Mouse (Mus musculus): ENCODE measurements around the gene Ctf2. TPM values are rescaled to one million over a fixed set of nuclear protein-coding genes. Genes with fewer than 3 reads are reported as not detected.

Ctf2 gene
- polyA plus RNA-seq (2015; fragmentation: Illumina TruSeq; extraction: RNeasy Lipid Tissue Mini Kit (QIAGEN cat#74804); ENCODE audit: low read depth, low replicate concordance), result not detected

GRCm38 (mm10) chr7:127732066-127732465 lies at the start of gene Ctf2:
Gene Ctf2 (minus strand): TSS chr7:127732166.

DNA sequence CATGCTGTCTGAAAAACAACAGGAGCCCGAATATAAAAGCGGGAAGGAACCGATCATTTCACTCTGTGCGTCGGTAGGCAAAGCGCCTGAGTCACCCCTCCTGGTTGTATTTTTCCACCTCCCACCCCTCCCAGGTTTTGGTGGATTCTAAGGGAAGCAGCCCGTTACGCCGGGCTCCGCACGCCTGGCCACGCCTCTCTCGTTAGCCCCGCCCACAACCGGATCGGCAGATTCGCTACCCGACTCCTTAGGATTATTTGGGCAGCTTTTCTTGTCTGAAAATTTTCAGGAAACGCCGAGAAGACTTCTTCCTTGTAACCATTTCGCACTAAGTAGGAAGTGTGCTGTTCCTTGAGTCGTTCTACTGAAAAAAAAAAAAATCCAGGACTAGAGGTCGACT lies 44.5 kb upstream of the Ctf2 start, which contains the start of gene Setd1a:
TSS of gene Setd1a (plus strand) at position 245 of the 400 bp plus-strand sequence.

GRCm38 (mm10) chr7:127769651-127770038 lies 37.7 kb upstream of the Ctf2 start, which contains the start of gene Orai3:
Gene Orai3 (plus strand): TSS chr7:127769815.

DNA sequence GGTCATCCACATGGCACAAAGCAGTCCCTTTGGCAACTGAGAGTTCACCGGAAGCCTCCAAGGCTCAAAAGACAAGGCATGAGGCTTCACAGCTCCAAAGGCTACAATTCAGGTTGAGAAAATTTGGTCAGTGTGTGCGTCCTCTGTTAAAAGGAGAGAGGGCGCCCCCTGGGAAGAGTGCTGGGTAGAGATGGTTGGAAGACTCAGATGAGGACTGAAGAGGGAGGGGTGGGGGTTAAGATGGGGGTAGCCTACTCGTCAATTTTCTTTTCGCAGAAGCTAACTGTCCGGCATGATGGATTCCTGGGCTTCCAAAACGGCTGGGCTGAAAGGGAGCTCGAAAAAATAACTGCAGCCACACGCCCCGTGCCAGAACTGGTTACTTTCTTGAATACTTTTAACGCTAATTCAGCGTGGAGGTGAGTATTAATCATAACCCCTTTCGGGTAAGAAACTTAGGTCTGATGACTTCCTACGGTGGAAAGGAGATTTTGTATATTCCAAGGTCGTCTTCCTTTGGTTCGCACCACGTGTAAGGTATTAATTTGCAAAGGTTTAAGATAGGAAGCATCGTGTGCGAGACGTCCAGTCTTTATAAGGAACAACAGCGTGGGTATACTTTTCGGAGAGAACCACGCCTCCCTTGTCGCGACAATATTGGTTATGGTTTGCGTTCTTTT lies 12.5 kb upstream of the Ctf2 start, which contains the start of gene Fbxl19:
TSS of gene Fbxl19 (plus strand) at position 178 of the 680 bp plus-strand sequence.

DNA sequence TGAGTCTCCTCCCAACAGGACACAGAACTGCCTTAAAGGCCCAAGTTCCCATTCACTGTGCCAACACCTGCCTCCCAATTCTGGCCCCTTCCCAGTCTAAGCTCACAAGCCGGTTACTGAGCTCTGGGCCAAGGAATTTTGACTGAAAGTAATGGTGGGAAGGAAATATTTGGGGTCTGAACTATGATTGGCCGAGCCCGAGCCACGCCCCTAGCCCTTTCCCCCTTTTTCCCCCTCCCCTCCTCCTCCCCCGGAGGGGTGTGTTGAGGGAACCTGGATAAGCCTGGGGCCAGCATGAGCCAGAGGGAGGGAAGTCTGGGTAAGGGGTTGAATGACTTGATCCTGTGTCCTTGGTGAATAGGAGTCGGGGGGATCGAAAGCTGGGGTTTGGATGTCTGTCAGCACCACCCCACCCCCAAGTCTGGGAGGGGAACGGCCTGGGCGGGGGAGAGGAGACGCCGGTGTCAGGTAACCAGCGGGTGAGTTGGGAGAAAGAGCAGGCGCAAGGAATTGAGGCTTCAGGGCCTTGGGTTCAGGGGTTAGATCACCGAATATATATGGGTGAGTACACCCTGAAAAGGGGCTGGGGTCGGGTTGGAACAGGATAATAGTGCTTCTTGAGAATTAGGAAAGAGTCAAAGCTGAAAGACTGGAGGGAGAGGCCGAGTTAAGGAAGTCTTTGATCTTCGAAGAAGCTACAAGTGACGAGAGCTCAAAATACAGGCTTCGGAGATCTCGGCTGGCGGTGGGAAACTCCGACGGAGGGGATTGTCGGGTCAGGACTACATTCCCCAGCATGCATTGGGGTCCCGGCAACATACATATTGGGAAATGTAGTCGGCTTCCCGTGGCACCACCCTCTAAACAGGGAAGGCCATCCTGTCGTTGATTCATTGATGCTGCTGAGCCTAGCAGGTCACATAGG lies 19.2 kb downstream of the Ctf2 start, which contains the start of gene Ctf1:
TSS of gene Ctf1 (plus strand) at position 276 of the 925 bp plus-strand sequence.

GRCm38 (mm10) chr7:127708207-127709078 lies 23.5 kb downstream of the Ctf2 start, which contains the start of gene Bcl7c:
Gene Bcl7c (minus strand): TSS chr7:127708933.

Other genes starting within 250 kb of the Ctf2 start
- gene Srcap, start 220.2 kb downstream of the Ctf2 start, polyA plus RNA-seq (2015; fragmentation: Illumina TruSeq; extraction: RNeasy Lipid Tissue Mini Kit (QIAGEN cat#74804); ENCODE audit: low read depth, low replicate concordance), result 22.6 TPM
- gene Gm42715, start 212.6 kb downstream of the Ctf2 start, polyA plus RNA-seq (2015; fragmentation: Illumina TruSeq; extraction: RNeasy Lipid Tissue Mini Kit (QIAGEN cat#74804); ENCODE audit: low read depth, low replicate concordance), result 11.1 TPM
- gene Tmem265, start 170.8 kb downstream of the Ctf2 start, polyA plus RNA-seq (2015; fragmentation: Illumina TruSeq; extraction: RNeasy Lipid Tissue Mini Kit (QIAGEN cat#74804); ENCODE audit: low read depth, low replicate concordance), result not detected
- 93.0 TPM for gene Phkg2, start 158.8 kb downstream of the Ctf2 start, polyA plus RNA-seq (2015; fragmentation: Illumina TruSeq; extraction: RNeasy Lipid Tissue Mini Kit (QIAGEN cat#74804); ENCODE audit: low read depth, low replicate concordance)
- gene Ccdc189, start 143.6 kb downstream of the Ctf2 start, polyA plus RNA-seq (2015; fragmentation: Illumina TruSeq; extraction: RNeasy Lipid Tissue Mini Kit (QIAGEN cat#74804); ENCODE audit: low read depth, low replicate concordance), result 12.4 TPM
- 30.1 TPM for gene Rnf40, start 143.4 kb downstream of the Ctf2 start, polyA plus RNA-seq (2015; fragmentation: Illumina TruSeq; extraction: RNeasy Lipid Tissue Mini Kit (QIAGEN cat#74804); ENCODE audit: low read depth, low replicate concordance)
- 10.7 TPM for gene Zfp629, start 116.4 kb downstream of the Ctf2 start, polyA plus RNA-seq (2015; fragmentation: Illumina TruSeq; extraction: RNeasy Lipid Tissue Mini Kit (QIAGEN cat#74804); ENCODE audit: low read depth, low replicate concordance)
- 25.9 TPM for gene Bcl7c, start 23.2 kb downstream of the Ctf2 start, polyA plus RNA-seq (2015; fragmentation: Illumina TruSeq; extraction: RNeasy Lipid Tissue Mini Kit (QIAGEN cat#74804); ENCODE audit: low read depth, low replicate concordance)
- 2.5 TPM for gene Ctf1, start 19.4 kb downstream of the Ctf2 start, polyA plus RNA-seq (2015; fragmentation: Illumina TruSeq; extraction: RNeasy Lipid Tissue Mini Kit (QIAGEN cat#74804); ENCODE audit: low read depth, low replicate concordance)
- 38.6 TPM for gene Fbxl19, start 12.4 kb upstream of the Ctf2 start, polyA plus RNA-seq (2015; fragmentation: Illumina TruSeq; extraction: RNeasy Lipid Tissue Mini Kit (QIAGEN cat#74804); ENCODE audit: low read depth, low replicate concordance)
- 20.2 TPM for gene Orai3, start 37.6 kb upstream of the Ctf2 start, polyA plus RNA-seq (2015; fragmentation: Illumina TruSeq; extraction: RNeasy Lipid Tissue Mini Kit (QIAGEN cat#74804); ENCODE audit: low read depth, low replicate concordance)
- gene Setd1a, start 44.5 kb upstream of the Ctf2 start, polyA plus RNA-seq (2015; fragmentation: Illumina TruSeq; extraction: RNeasy Lipid Tissue Mini Kit (QIAGEN cat#74804); ENCODE audit: low read depth, low replicate concordance), result 21.5 TPM
- not detected for gene Gm49388, start 53.4 kb upstream of the Ctf2 start, polyA plus RNA-seq (2015; fragmentation: Illumina TruSeq; extraction: RNeasy Lipid Tissue Mini Kit (QIAGEN cat#74804); ENCODE audit: low read depth, low replicate concordance)
- gene Hsd3b7, start 68.4 kb upstream of the Ctf2 start, polyA plus RNA-seq (2015; fragmentation: Illumina TruSeq; extraction: RNeasy Lipid Tissue Mini Kit (QIAGEN cat#74804); ENCODE audit: low read depth, low replicate concordance), result 13.3 TPM
- gene Stx4a, start 92.1 kb upstream of the Ctf2 start, polyA plus RNA-seq (2015; fragmentation: Illumina TruSeq; extraction: RNeasy Lipid Tissue Mini Kit (QIAGEN cat#74804); ENCODE audit: low read depth, low replicate concordance), result 88.0 TPM
- gene Stx1b, start 92.4 kb upstream of the Ctf2 start, polyA plus RNA-seq (2015; fragmentation: Illumina TruSeq; extraction: RNeasy Lipid Tissue Mini Kit (QIAGEN cat#74804); ENCODE audit: low read depth, low replicate concordance), result 319 TPM
- gene Zfp646, start 144.1 kb upstream of the Ctf2 start, polyA plus RNA-seq (2015; fragmentation: Illumina TruSeq; extraction: RNeasy Lipid Tissue Mini Kit (QIAGEN cat#74804); ENCODE audit: low read depth, low replicate concordance), result 12.6 TPM
- gene Zfp668, start 144.7 kb upstream of the Ctf2 start, polyA plus RNA-seq (2015; fragmentation: Illumina TruSeq; extraction: RNeasy Lipid Tissue Mini Kit (QIAGEN cat#74804); ENCODE audit: low read depth, low replicate concordance), result 9.1 TPM
- 2.1 TPM for gene Prss53, start 158.8 kb upstream of the Ctf2 start, polyA plus RNA-seq (2015; fragmentation: Illumina TruSeq; extraction: RNeasy Lipid Tissue Mini Kit (QIAGEN cat#74804); ENCODE audit: low read depth, low replicate concordance)
- not detected for gene Gm21974, start 163.3 kb upstream of the Ctf2 start, polyA plus RNA-seq (2015; fragmentation: Illumina TruSeq; extraction: RNeasy Lipid Tissue Mini Kit (QIAGEN cat#74804); ENCODE audit: low read depth, low replicate concordance)
- gene Vkorc1, start 163.5 kb upstream of the Ctf2 start, polyA plus RNA-seq (2015; fragmentation: Illumina TruSeq; extraction: RNeasy Lipid Tissue Mini Kit (QIAGEN cat#74804); ENCODE audit: low read depth, low replicate concordance), result 40.9 TPM
- 45.9 TPM for gene Bckdk, start 171.9 kb upstream of the Ctf2 start, polyA plus RNA-seq (2015; fragmentation: Illumina TruSeq; extraction: RNeasy Lipid Tissue Mini Kit (QIAGEN cat#74804); ENCODE audit: low read depth, low replicate concordance)
- 41.5 TPM for gene Kat8, start 180.3 kb upstream of the Ctf2 start, polyA plus RNA-seq (2015; fragmentation: Illumina TruSeq; extraction: RNeasy Lipid Tissue Mini Kit (QIAGEN cat#74804); ENCODE audit: low read depth, low replicate concordance)
- 0.65 TPM for gene Prss8, start 197.9 kb upstream of the Ctf2 start, polyA plus RNA-seq (2015; fragmentation: Illumina TruSeq; extraction: RNeasy Lipid Tissue Mini Kit (QIAGEN cat#74804); ENCODE audit: low read depth, low replicate concordance)
- 14.3 TPM for gene Prss36, start 214.6 kb upstream of the Ctf2 start, polyA plus RNA-seq (2015; fragmentation: Illumina TruSeq; extraction: RNeasy Lipid Tissue Mini Kit (QIAGEN cat#74804); ENCODE audit: low read depth, low replicate concordance)
- 307 TPM for gene Fus, start 235.3 kb upstream of the Ctf2 start, polyA plus RNA-seq (2015; fragmentation: Illumina TruSeq; extraction: RNeasy Lipid Tissue Mini Kit (QIAGEN cat#74804); ENCODE audit: low read depth, low replicate concordance)